Mouse (Mus musculus) embryo, embryonic 11.5 days (tissue): ENCODE results near the gene Omt2a.
"Not testable (repeated sequence)": the region's sequence is repeated elsewhere in the genome, so short reads cannot be mapped to it uniquely, and the experiment has no call there.

ENCODE experiments used
- DNase-seq: peaks from one replicate; pipeline ENCODE4 v3.0.0-alpha.2; 2012; ENCODE audit warnings: low read depth, low spot score

The Omt2a gene

DNA sequence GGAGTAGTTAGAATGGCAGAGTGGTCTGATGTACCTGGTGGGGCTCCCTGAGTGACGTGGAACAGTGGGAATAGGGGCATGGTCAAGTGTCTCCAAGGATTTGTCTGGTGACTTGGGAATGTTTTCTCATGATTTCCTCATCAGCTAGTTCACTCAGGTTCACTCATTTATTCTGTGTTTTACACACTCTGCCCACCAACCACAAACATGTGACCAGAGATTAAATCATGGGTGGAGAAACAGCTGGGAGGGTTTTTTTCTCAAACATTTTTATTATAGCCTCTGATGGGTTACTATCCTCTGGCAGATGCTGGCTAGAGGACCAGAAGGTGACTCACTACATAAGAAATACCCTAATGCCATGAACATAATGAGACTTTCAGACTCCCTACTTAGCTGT is 16.4 kb downstream of the Omt2a start:
- DNase-seq, result no peak

- peak; percentile 36 for DNase-seq
Observed at GRCm38 (mm10) chr9:78296089-78296488, 18.5 kb downstream of the Omt2a start.

GRCm38 (mm10) chr9:78294781-78295180 is 19.8 kb downstream of the Omt2a start:
- not testable (repeated sequence) for DNase-seq

- DNase-seq, result not testable (repeated sequence)
Observed at GRCm38 (mm10) chr9:78293683-78294082, 20.9 kb downstream of the Omt2a start.

GRCm38 (mm10) chr9:78292462-78292861 is 22.1 kb downstream of the Omt2a start:
- DNase-seq, result not testable (repeated sequence)

DNA sequence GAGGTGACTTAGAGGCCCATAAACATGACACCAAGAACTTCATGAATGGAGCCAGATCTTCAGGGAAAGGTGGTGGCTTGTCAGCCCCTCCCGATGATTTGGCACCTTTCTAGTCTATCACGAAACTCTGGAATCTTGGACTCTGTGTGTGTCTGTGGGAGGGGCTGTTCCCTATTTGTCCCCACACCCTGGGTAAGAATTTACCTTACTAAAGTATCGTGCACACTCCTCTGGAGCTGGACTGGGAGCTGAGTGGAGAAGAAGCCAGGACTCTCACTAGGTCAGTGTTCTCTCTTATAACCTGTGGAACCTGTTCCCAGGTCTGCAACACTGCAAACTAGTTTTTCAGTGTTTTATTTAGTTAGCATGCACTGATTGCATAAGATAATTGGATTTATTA is 24.9 kb downstream of the Omt2a start, which contains the start of gene Gm10639:
TSS of gene Gm10639 (plus strand) at position 201 of the 400 bp plus-strand sequence.
- DNase-seq, result not testable (repeated sequence)

GRCm38 (mm10) chr9:78289063-78289462 is 25.5 kb downstream of the Omt2a start:
- DNase-seq, result not testable (repeated sequence)

- not testable (repeated sequence) for DNase-seq
Observed at GRCm38 (mm10) chr9:78282002-78282711, 32.4 kb downstream of the Omt2a start.

DNA sequence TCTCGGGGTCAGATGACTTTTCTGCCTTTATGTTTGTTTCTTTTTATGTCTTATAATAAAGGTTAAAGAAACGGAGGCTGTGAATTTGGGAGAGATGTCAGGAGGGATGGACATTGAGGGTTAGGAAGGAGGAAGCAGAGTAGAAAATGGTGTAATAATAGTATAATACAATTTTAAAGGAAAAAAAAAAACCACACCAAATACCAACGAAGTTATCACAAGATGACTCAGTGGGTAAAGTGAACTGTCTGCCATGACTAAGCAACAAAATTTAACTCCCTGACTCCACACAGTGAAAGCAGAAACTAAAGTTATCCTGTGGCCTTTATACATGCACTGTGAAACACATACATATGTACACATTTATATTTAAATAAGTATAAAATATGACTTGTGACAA is 43.7 kb downstream of the Omt2a start:
- not testable (repeated sequence) for DNase-seq
